Mouse (Mus musculus) heart, postnatal 0 days (tissue): ENCODE results near the gene Agap2. TPM values are rescaled to one million over a fixed set of nuclear protein-coding genes. Genes with fewer than 3 reads are reported as not detected.

Source experiments
- ATAC-seq: fragments of 200-750 bp; cut with Nextera tagmentation; 2 replicates; pipeline ENCODE4 v1.8.0; 2017; ENCODE audit warnings: low read depth, moderate number of reproducible peaks, moderate library complexity; ENCODE audit not compliant: insufficient read depth
- DNase-seq: peaks from one replicate; pipeline ENCODE4 v3.0.0-alpha.2; 2016; ENCODE audit warnings: low spot score
- H3K27ac ChIP-seq: fragments of 300-500 bp; sonication (generic); 2 replicates; pipeline ENCODE4 v1.5.1; 2014; ENCODE audit warnings: low read depth, mild to moderate bottlenecking
- H3K27me3 ChIP-seq: fragments of 300-500 bp; sonication (generic); 2 replicates; pipeline ENCODE4 v1.6.1; 2014; ENCODE audit warnings: low read length, mixed read lengths; ENCODE audit not compliant: control insufficient read depth, insufficient read depth
- H3K36me3 ChIP-seq: fragments of 300-500 bp; sonication (generic); replicated peaks from 2 replicates; pipeline ENCODE4 v1.6.1; 2014; ENCODE audit warnings: low read length, mixed read lengths; ENCODE audit not compliant: control insufficient read depth, insufficient read depth
- H3K4me1 ChIP-seq: fragments of 300-500 bp; sonication (generic); 2 replicates; pipeline ENCODE4 v1.6.1; 2014; ENCODE audit warnings: antibody characterized with exemption; ENCODE audit not compliant: control insufficient read depth, insufficient read depth
- H3K4me2 ChIP-seq: fragments of 300-500 bp; sonication (generic); 2 replicates; pipeline ENCODE4 v1.6.1; 2014; ENCODE audit warnings: low read depth, mild to moderate bottlenecking, low read length, moderate library complexity
- H3K4me3 ChIP-seq: fragments of 300-500 bp; sonication (generic); 2 replicates; pipeline ENCODE4 v1.5.1; 2014; ENCODE audit warnings: low read depth, low read length
- H3K9ac ChIP-seq: fragments of 300-500 bp; sonication (generic); replicated peaks from 2 replicates; pipeline ENCODE4 v1.6.1; 2014; ENCODE audit warnings: low read depth, low read length, mixed read lengths
- H3K9me3 ChIP-seq: fragments of 300-500 bp; sonication (generic); replicated peaks from 2 replicates; pipeline ENCODE4 v1.6.1; 2016; ENCODE audit warnings: low read length; ENCODE audit not compliant: control insufficient read depth
- CTCF ChIP-seq: IDR thresholded peaks from 2 replicates; pipeline ENCODE4 v1.5.1; 2016; ENCODE audit warnings: antibody characterized with exemption, control low read depth, low read depth
- EP300 ChIP-seq: IDR thresholded peaks from 2 replicates; pipeline ENCODE4 v1.6.1; 2016; ENCODE audit warnings: antibody characterized with exemption, low read depth
- WGBS: fragments of 180-500 bp; shearing (Covaris S2); extraction: QIAGEN DNeasy Blood & Tissue Kit; methylation state at CpG from one replicate; pipeline ENCODE4 v1.1.7; 2014; 5-methylcytosine and 5-hydroxymethylcytosine counted together
- polyA plus RNA-seq: library from polyadenylated mRNA; unstranded; fragments of >200 nt; fragmentation: Nextera tagmentation; extraction: Ambion mirVana; gene quantifications from 2 replicates; pipeline ENCODE4 v1.2.1, GENCODE M21; 2015
- total RNA-seq: library from RNA; depleted of rRNA; stranded (reverse); fragments of >200 nt; gene quantifications from 2 replicates; pipeline ENCODE4 v1.2.3, GENCODE M21; 2014; ENCODE audit warnings: low replicate concordance; rRNA removed

Agap2 gene
- total RNA-seq (1.4 and 1.7 TPM in 2 replicates), polyA plus RNA-seq (0.15 and 0.29 TPM in 2 replicates)

GRCm38 (mm10) chr10:127075080-127075479, at the start of gene Agap2:
Gene Agap2, plus strand, starts transcription at chr10:127075284.
- no peak for TF ChIP-seq CTCF
- TF ChIP-seq EP300, result no peak
- H3K27me3 ChIP-seq, result peaks cover 50% of the 10 kb centered on the region

GRCm38 (mm10) chr10:127030336-127031296, 44.5 kb upstream of the Agap2 start, which contains the start of gene Tsfm:
Gene Tsfm, minus strand, starts transcription at chr10:127030840.
- peak within 1 kb of the TSS; percentile 86 for H3K4me2 ChIP-seq
- peak within 1 kb of the TSS; percentile 61 for H3K27ac ChIP-seq
- ATAC-seq (peak; percentile 88), DNase-seq (peak; percentile 87)
- peaks cover 36% of the 10 kb centered on the region for H3K36me3 ChIP-seq
- H3K27me3 ChIP-seq, result no peaks in the 10 kb centered on the region
- TF ChIP-seq CTCF, result peak; percentile 92
- TF ChIP-seq EP300, result peak; percentile 32; the same call in 1 of the 2 replicates
- H3K9ac ChIP-seq, result peak within 1 kb of the TSS; percentile 71
- H3K4me1 ChIP-seq, result no peaks in the 10 kb centered on the region
- WGBS, result 6% methylated on average over 56 of the region's 56 CpGs
- no peaks in the 10 kb centered on the region for H3K9me3 ChIP-seq
- H3K4me3 ChIP-seq, result peak within 1 kb of the TSS; percentile 86

More at GRCm38 (mm10) chr10:127075080-127075479, at the start of gene Agap2:
- no peaks in the 10 kb centered on the region for H3K36me3 ChIP-seq
- WGBS, result 47% methylated on average over 9 of the region's 9 CpGs
- H3K4me2 ChIP-seq, result peak within 1 kb of the TSS; percentile 28; the same call in 1 of the 2 replicates
- H3K27ac ChIP-seq, result no peak within 1 kb of the TSS
- peaks cover 7% of the 10 kb centered on the region; the same call in 1 of the 2 replicates for H3K4me1 ChIP-seq
- no peaks in the 10 kb centered on the region for H3K9me3 ChIP-seq
- ATAC-seq, result no peak
- DNase-seq, result no peak
- H3K4me3 ChIP-seq, result peak within 1 kb of the TSS; percentile 15; the same call in 1 of the 2 replicates
- no peak within 1 kb of the TSS for H3K9ac ChIP-seq

- WGBS, result 74% methylated on average over 8 of the region's 8 CpGs
- H3K4me2 ChIP-seq, result no peak overlapping the region
- H3K27ac ChIP-seq, result no peak overlapping the region
- DNase-seq (no peak), ATAC-seq (no peak)
- H3K36me3 ChIP-seq, result peaks cover 9% of the 10 kb centered on the region
- no peaks in the 10 kb centered on the region for H3K27me3 ChIP-seq
- no peaks in the 10 kb centered on the region for H3K9me3 ChIP-seq
- no peak overlapping the region for H3K9ac ChIP-seq
- H3K4me3 ChIP-seq, result no peak overlapping the region
- no peaks in the 10 kb centered on the region for H3K4me1 ChIP-seq
- TF ChIP-seq EP300, result no peak
- TF ChIP-seq CTCF, result no peak
Observed at GRCm38 (mm10) chr10:127033301-127033741, 41.8 kb upstream of the Agap2 start.

GRCm38 (mm10) chr10:127036273-127036672, 38.8 kb upstream of the Agap2 start:
- WGBS, result 79% methylated on average over 12 of the region's 12 CpGs

GRCm38 (mm10) chr10:127037641-127038040, 37.4 kb upstream of the Agap2 start:
- DNase-seq (no peak), ATAC-seq (no peak)
- H3K4me1 ChIP-seq, result peaks cover 11% of the 10 kb centered on the region; the same call in 1 of the 2 replicates
- H3K27me3 ChIP-seq, result peaks cover 10% of the 10 kb centered on the region; the same call in 1 of the 2 replicates
- no peak overlapping the region for H3K27ac ChIP-seq
- no peak overlapping the region for H3K4me2 ChIP-seq
- H3K36me3 ChIP-seq, result no peaks in the 10 kb centered on the region
- 66% methylated on average over 12 of the region's 12 CpGs for WGBS
- TF ChIP-seq EP300 (no peak), CTCF (no peak)
- no peak overlapping the region for H3K4me3 ChIP-seq
- H3K9me3 ChIP-seq, result no peaks in the 10 kb centered on the region
- no peak overlapping the region for H3K9ac ChIP-seq

More at GRCm38 (mm10) chr10:127036273-127036672, 38.8 kb upstream of the Agap2 start:
- H3K9me3 ChIP-seq, result no peaks in the 10 kb centered on the region
- DNase-seq (no peak), ATAC-seq (no peak)
- H3K9ac ChIP-seq, result no peak overlapping the region
- no peak overlapping the region for H3K4me3 ChIP-seq
- H3K4me1 ChIP-seq, result peaks cover 3% of the 10 kb centered on the region; the same call in 1 of the 2 replicates
- no peak overlapping the region for H3K27ac ChIP-seq
- H3K36me3 ChIP-seq, result no peaks in the 10 kb centered on the region
- TF ChIP-seq EP300, result no peak
- no peak for TF ChIP-seq CTCF
- H3K4me2 ChIP-seq, result no peak overlapping the region
- H3K27me3 ChIP-seq, result peaks cover 10% of the 10 kb centered on the region; the same call in 1 of the 2 replicates
